ENCODE assay signal across 8 mouse cellular contexts in the genomic region with DNA sequence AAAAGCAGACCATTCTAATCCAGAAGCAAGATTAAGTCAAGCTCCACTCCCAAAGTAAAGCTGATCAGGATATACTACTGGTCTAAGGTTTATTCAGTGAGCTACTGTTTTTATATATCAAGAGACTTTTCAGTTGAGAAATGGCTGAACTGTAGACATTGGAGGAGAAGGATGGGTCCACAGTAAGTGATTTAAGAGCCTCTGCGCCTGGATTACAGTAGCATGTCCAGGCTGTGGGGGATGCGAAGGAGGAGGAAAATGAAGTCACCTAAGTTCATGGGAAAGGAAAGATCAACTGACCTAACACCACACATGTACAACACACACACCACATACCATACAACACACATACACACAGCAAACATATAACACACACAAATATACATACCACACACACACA. TPM values are rescaled to one million over a fixed set of nuclear protein-coding genes. Genes with fewer than 3 reads are reported as not detected.
A peak's percentile ranks its signal among the peaks of the same experiment; 100 is the strongest.
DNase-seq lines count a peak whose midpoint lies in the region; ATAC-seq and TF ChIP-seq lines count a peak whose summit lies in the region.

No protein-coding gene starts in this region.

- H3K4me2 ChIP-seq in forebrain, embryonic 12.5 days: no peak overlapping the region
- no peak overlapping the region for H3K4me2 ChIP-seq in forebrain, embryonic 11.5 days (ENCODE audit: low read depth, low read length, severe bottlenecking)
- no peak overlapping the region; the same call in 1 of the 2 replicates for H3K4me2 ChIP-seq in liver, embryonic 12.5 days
- peak overlapping the region; percentile 77 for H3K4me2 ChIP-seq in hindbrain, embryonic 16.5 days (ENCODE audit: low read length)
- peak overlapping the region; percentile 70 for H3K4me2 ChIP-seq in neural tube, embryonic 14.5 days (ENCODE audit: low read depth, low read length)

- H3K27me3 ChIP-seq in forebrain, embryonic 12.5 days: peaks cover 11% of the 10 kb centered on the region; the same call in 1 of the 2 replicates
- no peaks in the 10 kb centered on the region for H3K27me3 ChIP-seq in forebrain, embryonic 11.5 days (ENCODE audit: control insufficient read depth, insufficient read depth, low read length)
- no peaks in the 10 kb centered on the region for H3K27me3 ChIP-seq in liver, adult 2 months (ENCODE audit: control insufficient read depth, insufficient read depth, low read length)
- peaks cover 22% of the 10 kb centered on the region for H3K27me3 ChIP-seq in liver, embryonic 12.5 days (replicated peaks)
- no peaks in the 10 kb centered on the region for H3K27me3 ChIP-seq in hindbrain, embryonic 16.5 days (replicated peaks; ENCODE audit: control insufficient read depth, insufficient read depth, low read length)
- H3K27me3 ChIP-seq in neural tube, embryonic 14.5 days (ENCODE audit: control insufficient read depth, insufficient read depth, low read length): no peaks in the 10 kb centered on the region

- WGBS in forebrain, embryonic 12.5 days: 86% methylated on average over 2 of the region's 2 CpGs
- WGBS in forebrain, embryonic 11.5 days: 90% methylated on average over 2 of the region's 2 CpGs
- WGBS in liver, adult 2 months: 85% methylated on average over 2 of the region's 2 CpGs
- WGBS in liver, embryonic 12.5 days (ENCODE audit: insufficient replicate concordance): 39% methylated on average over 2 of the region's 2 CpGs
- 90% methylated on average over 2 of the region's 2 CpGs for WGBS in hindbrain, embryonic 16.5 days
- 62% methylated on average over 2 of the region's 2 CpGs for WGBS in neural tube, embryonic 14.5 days

- no peaks in the 10 kb centered on the region for H3K36me3 ChIP-seq in forebrain, embryonic 12.5 days (replicated peaks)
- H3K36me3 ChIP-seq in forebrain, embryonic 11.5 days (ENCODE audit: control insufficient read depth, insufficient read depth, low read length): no peaks in the 10 kb centered on the region
- no peaks in the 10 kb centered on the region for H3K36me3 ChIP-seq in liver, adult 2 months (ENCODE audit: control insufficient read depth, insufficient read depth, low read length)
- no peaks in the 10 kb centered on the region for H3K36me3 ChIP-seq in liver, embryonic 12.5 days
- no peaks in the 10 kb centered on the region for H3K36me3 ChIP-seq in hindbrain, embryonic 16.5 days (ENCODE audit: control insufficient read depth, insufficient read depth, low read length)
- H3K36me3 ChIP-seq in neural tube, embryonic 14.5 days (ENCODE audit: control insufficient read depth, insufficient read depth, low read length): no peaks in the 10 kb centered on the region

- no peak overlapping the region for H3K27ac ChIP-seq in forebrain, embryonic 12.5 days
- no peak overlapping the region for H3K27ac ChIP-seq in forebrain, embryonic 11.5 days (ENCODE audit: low read depth, low read length)
- no peak overlapping the region for H3K27ac ChIP-seq in liver, adult 2 months (replicated peaks; ENCODE audit: insufficient read depth, low read depth, low read length)
- no peak overlapping the region for H3K27ac ChIP-seq in liver, embryonic 12.5 days
- no peak overlapping the region for H3K27ac ChIP-seq in hindbrain, embryonic 16.5 days (ENCODE audit: low read depth, low read length)
- no peak overlapping the region for H3K27ac ChIP-seq in neural tube, embryonic 14.5 days (ENCODE audit: low read depth, low read length)

- DNase-seq in forebrain, embryonic 11.5 days (ENCODE audit: low spot score): no peak
- DNase-seq in liver, adult 2 months (ENCODE audit: extremely low read depth, low read depth, low spot score): no peak
- no peak for DNase-seq in left cerebral cortex, postnatal 36 days (ENCODE audit: low spot score in 2 of 2)
- no peak for DNase-seq in frontal cortex, postnatal 14 days (ENCODE audit: low spot score in 2 of 2)

- H3K4me3 ChIP-seq in forebrain, embryonic 12.5 days (replicated peaks): no peak overlapping the region
- H3K4me3 ChIP-seq in forebrain, embryonic 11.5 days (ENCODE audit: low read depth, low read length): no peak overlapping the region
- peak overlapping the region; percentile 82 for H3K4me3 ChIP-seq in liver, adult 2 months (ENCODE audit: insufficient read depth, low read depth, low read length)
- H3K4me3 ChIP-seq in liver, embryonic 12.5 days: no peak overlapping the region
- peak overlapping the region; percentile 44 for H3K4me3 ChIP-seq in hindbrain, embryonic 16.5 days (ENCODE audit: low read length)
- peak overlapping the region; percentile 33 for H3K4me3 ChIP-seq in neural tube, embryonic 14.5 days (ENCODE audit: low read depth, low read length)

- H3K9ac ChIP-seq in forebrain, embryonic 12.5 days: 0 out of 2 replicates have a peak overlapping the region, but pooled peaks have one; percentile 9
- no peak overlapping the region for H3K9ac ChIP-seq in forebrain, embryonic 11.5 days (ENCODE audit: low read length)
- peak overlapping the region; percentile 53; the same call in 1 of the 2 replicates for H3K9ac ChIP-seq in liver, adult 2 months (ENCODE audit: low read depth, low read length)
- no peak overlapping the region for H3K9ac ChIP-seq in liver, embryonic 12.5 days
- no peak overlapping the region for H3K9ac ChIP-seq in hindbrain, embryonic 16.5 days (ENCODE audit: low read depth, low read length)
- H3K9ac ChIP-seq in neural tube, embryonic 14.5 days (replicated peaks; ENCODE audit: low read depth, low read length): no peak overlapping the region

- TF ChIP-seq POLR2A in liver, adult 2 months (IDR thresholded peaks at IDR 0.05; ENCODE audit: extremely low read depth, insufficient read depth, low read length): no peak

- H3K79me2 ChIP-seq in liver, adult 2 months (ENCODE audit: control insufficient read depth, insufficient read depth, low read length): 0 out of 2 replicates have a peak, but pooled peaks cover 3% of the 10 kb centered on the region

- ATAC-seq in forebrain, embryonic 12.5 days (ENCODE audit: low FRiP score): no peak
- ATAC-seq in forebrain, embryonic 11.5 days (replicated peaks; ENCODE audit: low FRiP score): no peak
- ATAC-seq in liver, embryonic 12.5 days: no peak
- ATAC-seq in hindbrain, embryonic 16.5 days: no peak
- ATAC-seq in neural tube, embryonic 14.5 days (ENCODE audit: low read depth): no peak

- no peak for TF ChIP-seq CTCF in liver, adult 2 months (IDR thresholded peaks at IDR 0.05; ENCODE audit: low read depth, low read length)

- H3K9me3 ChIP-seq in forebrain, embryonic 12.5 days: no peaks in the 10 kb centered on the region
- H3K9me3 ChIP-seq in forebrain, embryonic 11.5 days (ENCODE audit: control insufficient read depth, low read length): no peaks in the 10 kb centered on the region
- no peaks in the 10 kb centered on the region for H3K9me3 ChIP-seq in liver, embryonic 12.5 days (replicated peaks)
- no peaks in the 10 kb centered on the region for H3K9me3 ChIP-seq in hindbrain, embryonic 16.5 days (ENCODE audit: control insufficient read depth, low read length)
- no peaks in the 10 kb centered on the region for H3K9me3 ChIP-seq in neural tube, embryonic 14.5 days (ENCODE audit: control insufficient read depth, low read length)

- H3K4me1 ChIP-seq in forebrain, embryonic 12.5 days: peaks cover 12% of the 10 kb centered on the region
- peaks cover 3% of the 10 kb centered on the region; the same call in 1 of the 2 replicates for H3K4me1 ChIP-seq in forebrain, embryonic 11.5 days (replicated peaks; ENCODE audit: control insufficient read depth, insufficient read depth, low read length)
- no peaks in the 10 kb centered on the region for H3K4me1 ChIP-seq in liver, adult 2 months (ENCODE audit: control insufficient read depth, insufficient read depth, low read length)
- H3K4me1 ChIP-seq in liver, embryonic 12.5 days: no peaks in the 10 kb centered on the region
- 0 out of 2 replicates have a peak, but pooled peaks cover 3% of the 10 kb centered on the region for H3K4me1 ChIP-seq in hindbrain, embryonic 16.5 days (ENCODE audit: control insufficient read depth, insufficient read depth, low read depth, low read length)
- H3K4me1 ChIP-seq in neural tube, embryonic 14.5 days (ENCODE audit: control insufficient read depth, insufficient read depth, low read length): 0 out of 2 replicates have a peak, but pooled peaks cover 5% of the 10 kb centered on the region

- intact Hi-C loops in left cerebral cortex, postnatal 36 days (cut with DNase I): no loop called here

RNA-seq across cellular contexts. Expression of a gene that starts 1.3 kb away (rescaled TPM):
- polyA plus RNA-seq in forebrain, embryonic 12.5 days (2016; fragmentation: Nextera tagmentation; extraction: Ambion mirVana): 16.4 and 20.4 TPM in 2 replicates
- 13.9 and 16.5 TPM in 2 replicates for polyA plus RNA-seq in forebrain, embryonic 11.5 days (2014; fragmentation: Nextera tagmentation; extraction: Ambion mirVana)
- total RNA-seq in liver, adult 2 months (2014; rRNA removed): 6.7 and 8.0 TPM in 2 replicates
- 1.6 and 1.9 TPM in 2 replicates for polyA plus RNA-seq in liver, adult 2 months (2012; rRNA removed)
- 2.8 and 3.2 TPM in 2 replicates for polyA plus RNA-seq in liver, embryonic 12.5 days (2016; fragmentation: Nextera tagmentation; extraction: Ambion mirVana)
- 18.7 and 26.7 TPM in 2 replicates for polyA plus RNA-seq in hindbrain, embryonic 16.5 days (2015; fragmentation: Nextera tagmentation; extraction: Ambion mirVana)
- 9.7 and 36.0 TPM in 2 replicates for polyA plus RNA-seq in neural tube, embryonic 14.5 days (2014; fragmentation: Nextera tagmentation; extraction: Ambion mirVana)
- 10 to 100 TPM; 10.1 to 13.0 TPM for total RNA-seq in left cerebral cortex, postnatal 36 days (2021)

Comparison
In these comparisons a context has a peak if more than half of its experiments do, and no peak if none do; other contexts are left out.
1. H3K4me3 ChIP-seq: peak in liver, adult 2 months (single experiment), hindbrain, embryonic 16.5 days (single experiment) and neural tube, embryonic 14.5 days (single experiment); none in forebrain, embryonic 12.5 days (single experiment), forebrain, embryonic 11.5 days (single experiment) and liver, embryonic 12.5 days (single experiment).
2. H3K9ac ChIP-seq: peak in forebrain, embryonic 12.5 days (single experiment) and liver, adult 2 months (single experiment); none in forebrain, embryonic 11.5 days (single experiment), liver, embryonic 12.5 days (single experiment), hindbrain, embryonic 16.5 days (single experiment) and neural tube, embryonic 14.5 days (single experiment).
3. H3K4me2 ChIP-seq: peak in hindbrain, embryonic 16.5 days (single experiment) and neural tube, embryonic 14.5 days (single experiment); none in forebrain, embryonic 12.5 days (single experiment), forebrain, embryonic 11.5 days (single experiment) and liver, embryonic 12.5 days (single experiment).